Mouse (Mus musculus) midbrain, embryonic 10.5 days (tissue): ENCODE data around the gene Fam19a3. TPM values are rescaled to one million over a fixed set of nuclear protein-coding genes. Genes with fewer than 3 reads are reported as not detected.

Experiments
- DNase-seq: peaks from one replicate; pipeline ENCODE4 v3.0.0-alpha.2; 2017; ENCODE audit warnings: low spot score
- H3K27ac ChIP-seq: fragments of 300-500 bp; sonication (generic); replicated peaks from 2 replicates; pipeline ENCODE4 v1.5.1; 2016; ENCODE audit warnings: mild to moderate bottlenecking
- H3K27me3 ChIP-seq: fragments of 300-500 bp; sonication (generic); 2 replicates; pipeline ENCODE4 v1.6.1; 2016; ENCODE audit warnings: low read depth, mild to moderate bottlenecking; ENCODE audit not compliant: poor library complexity, severe bottlenecking
- H3K36me3 ChIP-seq: fragments of 300-500 bp; sonication (generic); 2 replicates; pipeline ENCODE4 v1.6.1; 2016; ENCODE audit warnings: mild to moderate bottlenecking, moderate library complexity
- H3K4me1 ChIP-seq: fragments of 300-500 bp; sonication (generic); 2 replicates; pipeline ENCODE4 v1.6.1; 2016
- H3K4me3 ChIP-seq: fragments of 300-500 bp; sonication (generic); 2 replicates; pipeline ENCODE4 v1.5.1; 2016; ENCODE audit warnings: mild to moderate bottlenecking, moderate library complexity
- H3K9me3 ChIP-seq: fragments of 300-500 bp; sonication (generic); replicated peaks from 2 replicates; pipeline ENCODE4 v1.6.1; 2016; ENCODE audit warnings: mild to moderate bottlenecking
- WGBS: fragments of 180-500 bp; shearing (Covaris S2); methylation state at CpG from one replicate; pipeline ENCODE4 v1.1.7; 2016; 5-methylcytosine and 5-hydroxymethylcytosine counted together
- polyA plus RNA-seq: library from polyadenylated mRNA; unstranded; fragments of >200 nt; fragmentation: Nextera tagmentation; extraction: Ambion mirVana; gene quantifications from 2 replicates; pipeline ENCODE4 v1.2.1, GENCODE M21; 2016

The Fam19a3 gene
- polyA plus RNA-seq, 1 experiment from 2014 or later = 0.15 TPM

DNA sequence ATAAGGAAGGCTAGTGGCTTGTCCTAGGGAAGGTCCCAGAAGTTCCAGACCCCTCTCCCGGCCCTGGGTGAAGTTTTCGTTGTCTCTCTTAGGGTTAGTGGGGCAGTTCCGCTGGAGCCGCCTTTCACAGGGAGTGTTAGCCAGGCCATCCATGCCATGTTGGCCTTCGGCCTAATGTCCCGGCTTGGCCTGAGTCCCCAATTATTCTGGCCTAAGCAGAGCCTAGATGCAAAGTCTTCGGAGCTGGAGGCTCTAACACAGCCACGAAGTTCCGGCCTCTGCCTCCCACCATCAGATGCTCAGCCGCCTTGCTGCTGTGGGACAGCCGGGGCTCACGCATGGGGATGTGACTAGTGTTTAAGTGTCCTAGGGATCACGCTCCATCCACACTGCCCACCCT, 8.2 kb upstream of the Fam19a3 start:
- peaks cover 59% of the 10 kb centered on the region for H3K4me1 ChIP-seq
- no peaks in the 10 kb centered on the region for H3K9me3 ChIP-seq
- H3K36me3 ChIP-seq = peaks cover 28% of the 10 kb centered on the region
- H3K27me3 ChIP-seq = peaks cover 54% of the 10 kb centered on the region
- peak overlapping the region; percentile 86 for H3K27ac ChIP-seq
- no peak for DNase-seq
- H3K4me3 ChIP-seq = peak overlapping the region; percentile 65
- 33% methylated on average over 13 of the region's 13 CpGs for WGBS

DNA sequence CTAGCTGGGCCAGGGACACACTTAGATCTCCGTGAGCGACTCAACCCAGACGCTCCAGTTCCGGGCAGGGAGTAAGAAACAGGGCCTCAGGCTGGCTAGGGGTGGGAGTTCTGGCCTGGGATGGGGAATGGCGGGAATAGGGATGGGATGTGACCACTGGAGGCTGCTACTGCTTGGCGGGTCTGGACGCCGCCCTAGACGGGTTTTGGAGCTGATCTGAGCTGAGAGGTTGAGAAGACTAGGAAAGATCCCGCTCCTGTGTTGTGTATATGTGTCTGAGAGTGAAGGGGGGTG, 7.6 kb upstream of the Fam19a3 start:
- peaks cover 60% of the 10 kb centered on the region for H3K27me3 ChIP-seq
- WGBS = 2% methylated on average over 10 of the region's 10 CpGs
- peaks cover 53% of the 10 kb centered on the region for H3K4me1 ChIP-seq

DNA sequence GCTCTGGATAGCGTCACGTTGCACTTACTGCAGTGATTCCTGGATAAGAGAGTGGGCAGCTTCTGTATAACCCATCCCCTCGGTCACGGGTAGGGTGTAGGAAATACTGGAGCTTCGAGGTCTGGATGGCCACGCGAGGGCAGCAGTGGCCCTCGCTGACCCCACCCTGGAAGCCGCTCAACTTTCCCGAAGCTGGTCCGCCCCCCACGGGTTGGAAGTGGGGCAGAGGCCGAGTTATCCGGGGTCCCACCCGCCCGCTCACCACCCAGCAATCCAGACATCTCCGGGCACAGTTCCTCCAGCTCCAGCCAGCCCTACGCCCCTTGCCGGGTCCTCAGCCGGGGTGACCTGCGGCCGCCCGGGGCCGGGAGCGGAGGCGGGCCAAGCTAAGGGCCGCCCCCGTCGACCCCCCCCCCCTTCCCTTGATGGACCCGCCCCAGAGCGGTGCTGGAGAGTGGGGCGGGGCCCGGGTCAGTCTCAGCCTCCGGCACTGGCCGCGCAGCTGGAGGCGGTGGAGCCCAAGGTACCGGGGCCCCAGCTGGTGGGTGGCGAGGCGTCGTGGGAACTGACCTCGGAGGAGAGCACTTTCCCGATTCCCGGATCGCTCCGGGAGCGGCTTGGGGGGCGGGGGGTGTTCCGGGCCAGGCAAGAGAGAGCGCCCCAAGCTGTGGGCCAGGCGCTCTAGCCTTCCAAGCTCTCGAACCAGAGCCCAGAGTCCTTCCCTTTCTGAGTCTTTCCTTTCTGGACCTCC, 7.1 kb upstream of the Fam19a3 start:
- peak overlapping the region; percentile 86 for H3K27ac ChIP-seq
- WGBS = under 1% methylated on average over 44 of the region's 52 CpGs
- peak overlapping the region; percentile 65 for H3K4me3 ChIP-seq
- peak; percentile 88 for DNase-seq
- no peaks in the 10 kb centered on the region for H3K9me3 ChIP-seq
- H3K4me1 ChIP-seq = peaks cover 48% of the 10 kb centered on the region
- H3K36me3 ChIP-seq = peaks cover 20% of the 10 kb centered on the region
- H3K27me3 ChIP-seq = peaks cover 65% of the 10 kb centered on the region

More for the DNA sequence above, 7.6 kb upstream of the Fam19a3 start:
- Histone ChIP-seq H3K9me3 (no peaks in the 10 kb centered on the region), H3K36me3 (peaks cover 25% of the 10 kb centered on the region), H3K27ac (peak overlapping the region; percentile 86), H3K4me3 (peak overlapping the region; percentile 65)
- DNase-seq = no peak

- WGBS = 35% methylated on average over 3 of the region's 3 CpGs
- peaks cover 42% of the 10 kb centered on the region for H3K4me1 ChIP-seq
- H3K9me3 ChIP-seq = no peaks in the 10 kb centered on the region
- peak within 1 kb of the TSS; percentile 65 for H3K4me3 ChIP-seq
- H3K27ac ChIP-seq = peak within 1 kb of the TSS; percentile 86
- peaks cover 14% of the 10 kb centered on the region for H3K36me3 ChIP-seq
- H3K27me3 ChIP-seq = peaks cover 71% of the 10 kb centered on the region
- no peak for DNase-seq
Observed at GRCm38 (mm10) chr3:104788075-104788474, 6.4 kb upstream of the Fam19a3 start, which contains the start of gene Rhoc. TSS of gene Rhoc (plus strand) at chr3:104788375.

DNA sequence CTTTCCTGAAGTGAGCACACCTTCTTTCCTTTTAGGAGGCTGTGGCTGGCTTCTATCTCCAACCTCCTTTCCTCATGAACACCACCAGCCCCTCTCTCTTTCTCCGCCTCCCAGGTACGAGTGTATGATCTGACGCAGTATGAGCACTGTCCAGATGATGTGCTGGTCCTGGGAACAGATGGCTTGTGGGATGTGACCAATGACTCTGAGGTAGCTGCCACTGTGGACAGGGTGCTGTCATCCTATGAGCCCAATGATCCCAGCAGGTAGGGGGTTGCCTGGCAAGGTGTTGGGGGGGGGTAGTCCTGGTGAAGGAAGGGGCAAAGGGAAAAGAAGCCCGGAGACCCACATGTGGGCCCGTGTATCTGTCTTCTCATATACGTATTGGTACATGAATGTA, 3.6 kb upstream of the Fam19a3 start:
- no peak for DNase-seq
- 86% methylated on average over 6 of the region's 6 CpGs for WGBS
- Histone ChIP-seq H3K27ac (no peak overlapping the region), H3K4me3 (no peak overlapping the region), H3K36me3 (no peaks in the 10 kb centered on the region), H3K4me1 (peaks cover 42% of the 10 kb centered on the region), H3K9me3 (no peaks in the 10 kb centered on the region), H3K27me3 (peaks cover 90% of the 10 kb centered on the region)

- Histone ChIP-seq H3K9me3 (no peaks in the 10 kb centered on the region), H3K4me3 (no peak overlapping the region), H3K36me3 (no peaks in the 10 kb centered on the region), H3K4me1 (peaks cover 30% of the 10 kb centered on the region), H3K27me3 (peaks cover 93% of the 10 kb centered on the region), H3K27ac (no peak overlapping the region)
- 42% methylated on average over 14 of the region's 14 CpGs for WGBS
- no peak for DNase-seq
Observed at GRCm38 (mm10) chr3:104783971-104784500, 2.4 kb upstream of the Fam19a3 start.

DNA sequence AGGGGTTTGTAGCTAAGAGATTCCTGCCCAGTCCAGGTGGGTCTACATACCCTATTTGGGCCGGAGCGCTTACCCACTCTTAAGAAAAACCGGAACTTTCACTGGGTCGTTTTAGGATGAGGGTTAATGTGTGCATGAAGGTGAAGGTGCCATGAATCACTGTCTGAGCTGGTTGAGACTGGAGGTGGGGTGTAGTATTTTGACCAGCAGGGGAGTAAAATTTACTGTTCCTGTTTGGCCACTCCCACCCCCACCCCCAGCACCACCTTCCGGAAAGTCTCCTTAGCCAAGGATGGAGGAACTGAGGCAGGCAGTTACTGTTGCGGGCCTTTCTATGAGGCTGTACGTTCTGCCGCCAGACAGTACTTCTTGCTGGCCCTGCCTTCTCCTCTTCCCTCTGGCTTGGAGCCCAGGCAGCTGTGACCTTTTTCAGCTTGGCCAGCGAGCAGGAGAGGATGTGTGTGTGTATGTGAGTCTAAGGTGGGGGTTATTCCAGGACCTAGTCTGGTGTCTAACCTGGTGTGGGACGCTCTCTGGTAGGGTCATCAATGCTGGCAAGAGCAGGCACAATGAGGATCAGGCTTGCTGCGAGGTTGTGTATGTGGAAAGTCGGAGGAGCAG, 531 bp upstream of the Fam19a3 start:
- Histone ChIP-seq H3K4me1 (peaks cover 26% of the 10 kb centered on the region), H3K9me3 (no peaks in the 10 kb centered on the region), H3K4me3 (peak overlapping the region; percentile 60; the same call in 1 of the 2 replicates), H3K27ac (no peak overlapping the region), H3K27me3 (peaks cover 100% of the 10 kb centered on the region), H3K36me3 (no peaks in the 10 kb centered on the region)
- WGBS = 14% methylated on average over 12 of the region's 12 CpGs
- no peak for DNase-seq

- Histone ChIP-seq H3K4me3 (peak within 1 kb of the TSS; percentile 60), H3K4me1 (peaks cover 33% of the 10 kb centered on the region), H3K9me3 (no peaks in the 10 kb centered on the region), H3K27ac (no peak within 1 kb of the TSS; the same call in 1 of the 2 replicates), H3K36me3 (no peaks in the 10 kb centered on the region), H3K27me3 (peaks cover 100% of the 10 kb centered on the region)
- peak; percentile 60 for DNase-seq
- WGBS = 1% methylated on average over 56 of the region's 56 CpGs
Observed at GRCm38 (mm10) chr3:104780561-104781420, 849 bp downstream of the Fam19a3 start, which contains the start of gene Ppm1j. TSS of gene Ppm1j (plus strand) at chr3:104781056.

GRCm38 (mm10) chr3:104779949-104780348, 1.7 kb downstream of the Fam19a3 start:
- H3K9me3 ChIP-seq = no peaks in the 10 kb centered on the region
- DNase-seq = peak; percentile 80
- H3K27me3 ChIP-seq = peaks cover 99% of the 10 kb centered on the region
- no peak overlapping the region for H3K27ac ChIP-seq
- H3K4me3 ChIP-seq = no peak overlapping the region
- 2% methylated on average over 7 of the region's 7 CpGs for WGBS
- no peaks in the 10 kb centered on the region for H3K36me3 ChIP-seq
- H3K4me1 ChIP-seq = peaks cover 33% of the 10 kb centered on the region

DNA sequence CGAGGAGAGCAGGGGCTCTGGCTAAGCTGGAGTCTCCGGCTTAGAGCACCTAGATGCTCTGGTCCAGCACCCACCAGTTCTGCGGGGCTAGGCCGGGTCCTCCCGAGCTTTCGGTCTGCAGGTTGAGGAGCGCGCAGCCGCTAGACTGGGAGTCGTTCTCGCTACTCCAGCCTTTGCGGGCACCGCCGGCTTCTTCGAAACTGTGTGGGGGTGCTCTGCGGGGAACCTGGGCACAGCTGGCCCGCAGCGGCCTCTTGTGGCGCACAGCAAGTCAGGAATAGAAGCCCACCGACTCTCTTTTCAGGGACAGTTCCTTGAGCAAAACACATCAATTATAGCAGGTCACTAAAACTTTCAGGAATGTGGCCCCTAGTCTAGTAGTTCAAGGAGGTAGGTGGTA, 4.3 kb downstream of the Fam19a3 start:
- Histone ChIP-seq H3K4me1 (peaks cover 33% of the 10 kb centered on the region), H3K36me3 (no peaks in the 10 kb centered on the region), H3K27ac (no peak overlapping the region), H3K4me3 (peak overlapping the region; percentile 52), H3K9me3 (no peaks in the 10 kb centered on the region), H3K27me3 (peaks cover 97% of the 10 kb centered on the region)
- DNase-seq = peak; percentile 68
- 2% methylated on average over 20 of the region's 20 CpGs for WGBS

GRCm38 (mm10) chr3:104773301-104773700, 8.3 kb downstream of the Fam19a3 start:
- Histone ChIP-seq H3K27ac (no peak overlapping the region), H3K4me3 (no peak overlapping the region), H3K36me3 (no peaks in the 10 kb centered on the region), H3K4me1 (peaks cover 23% of the 10 kb centered on the region), H3K27me3 (peaks cover 87% of the 10 kb centered on the region), H3K9me3 (no peaks in the 10 kb centered on the region)
- WGBS = 61% methylated on average over 7 of the region's 7 CpGs
- DNase-seq = no peak

DNA sequence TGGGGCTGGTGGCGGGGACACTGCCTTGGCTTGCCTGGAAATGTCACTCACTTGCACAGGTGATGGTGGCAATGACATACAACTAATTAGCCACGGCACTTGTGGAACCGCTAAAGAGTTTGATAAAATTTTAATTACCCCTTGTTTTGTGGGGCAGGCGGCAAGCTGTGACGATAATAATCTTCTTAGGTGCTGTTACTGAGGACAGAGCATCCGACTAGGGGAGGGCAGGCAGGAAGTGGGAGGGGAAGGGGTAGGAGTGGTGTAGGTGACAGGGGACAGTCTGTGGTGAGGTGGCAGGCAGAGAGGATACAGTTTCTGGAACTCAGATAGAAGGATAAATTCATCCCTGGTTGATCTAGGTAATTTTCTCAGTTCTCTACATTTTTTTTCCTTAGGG, 10.2 kb downstream of the Fam19a3 start:
- no peak for DNase-seq
- Histone ChIP-seq H3K4me1 (peaks cover 17% of the 10 kb centered on the region), H3K27ac (no peak overlapping the region), H3K36me3 (no peaks in the 10 kb centered on the region), H3K27me3 (peaks cover 78% of the 10 kb centered on the region), H3K4me3 (no peak overlapping the region), H3K9me3 (no peaks in the 10 kb centered on the region)
- 69% methylated on average over 6 of the region's 6 CpGs for WGBS
